Mouse (Mus musculus) frontal cortex, postnatal 25 days (tissue): ENCODE results near the gene Map3k4.
"Not testable (repeated sequence)": the region's sequence is repeated elsewhere in the genome, so short reads cannot be mapped to it uniquely, and the experiment has no call there.

Experiments used
- DNase-seq, 2 experiments: peaks; one replicate each; pipeline ENCODE4 v3.0.0; 2022; ENCODE audit warnings: low spot score in 2 of 2

The Map3k4 gene

DNA sequence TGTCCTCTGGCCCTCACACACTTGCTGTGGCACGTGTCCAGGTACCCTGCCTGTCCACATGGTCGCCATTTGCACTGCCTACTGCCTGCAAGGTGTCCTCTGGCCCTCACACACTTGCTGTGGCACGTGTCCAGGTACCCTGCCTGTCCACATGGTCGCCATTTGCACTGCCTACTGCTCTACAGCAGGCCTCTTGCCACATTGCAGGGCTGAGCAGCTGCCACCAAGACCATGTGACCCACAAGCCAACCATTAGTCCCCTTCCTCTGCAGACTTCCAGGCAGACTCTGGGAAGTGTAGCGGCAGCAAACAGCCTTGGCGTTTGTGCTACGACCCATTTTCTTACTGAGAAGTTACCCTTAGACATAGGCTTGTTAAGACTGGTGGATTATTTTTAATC is 94.0 kb downstream of the Map3k4 start:
- DNase-seq: not testable (repeated sequence)

DNA sequence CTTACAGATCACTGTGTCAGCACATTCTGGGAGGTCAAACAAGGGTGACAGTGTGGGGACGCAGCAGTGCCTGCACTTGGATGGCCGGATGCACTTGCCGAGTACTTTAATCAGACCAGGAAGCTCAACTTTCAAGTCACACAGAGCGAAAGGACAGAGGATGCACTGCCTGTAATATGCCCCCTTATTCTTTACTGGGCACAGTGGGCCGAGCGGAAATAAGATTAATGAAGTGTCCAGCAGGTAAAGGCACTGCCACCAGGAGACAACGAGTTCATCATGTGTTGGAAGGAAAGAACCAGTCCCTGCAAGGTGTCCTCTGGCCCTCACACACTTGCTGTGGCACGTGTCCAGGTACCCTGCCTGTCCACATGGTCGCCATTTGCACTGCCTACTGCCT is 94.5 kb downstream of the Map3k4 start:
- no peak for DNase-seq

GRCm38 (mm10) chr17:12223682-12224081 is 94.9 kb downstream of the Map3k4 start:
- no peak for DNase-seq

DNA sequence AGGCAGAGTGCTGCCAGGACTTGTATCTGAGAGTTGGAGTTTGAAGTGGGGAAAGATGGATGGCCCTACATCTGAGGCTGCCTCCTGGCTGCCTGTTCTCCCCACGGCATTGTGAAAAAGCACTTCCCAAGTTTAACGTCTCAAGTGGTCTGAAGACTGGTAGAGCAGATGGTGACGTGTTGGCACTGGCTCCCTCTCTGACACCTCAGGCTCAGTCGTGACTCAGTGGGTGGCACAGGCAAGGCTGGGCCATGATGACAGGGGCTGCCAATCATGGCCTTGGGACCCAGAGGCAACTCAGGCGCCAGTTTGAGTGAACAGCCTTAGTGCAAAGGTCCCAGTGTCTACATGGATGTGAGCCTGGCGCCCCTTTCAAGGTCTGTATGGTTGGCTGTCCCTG is 96.7 kb downstream of the Map3k4 start:
- DNase-seq: no peak

GRCm38 (mm10) chr17:12216224-12216623 is 102.4 kb downstream of the Map3k4 start:
- DNase-seq: no peak

DNA sequence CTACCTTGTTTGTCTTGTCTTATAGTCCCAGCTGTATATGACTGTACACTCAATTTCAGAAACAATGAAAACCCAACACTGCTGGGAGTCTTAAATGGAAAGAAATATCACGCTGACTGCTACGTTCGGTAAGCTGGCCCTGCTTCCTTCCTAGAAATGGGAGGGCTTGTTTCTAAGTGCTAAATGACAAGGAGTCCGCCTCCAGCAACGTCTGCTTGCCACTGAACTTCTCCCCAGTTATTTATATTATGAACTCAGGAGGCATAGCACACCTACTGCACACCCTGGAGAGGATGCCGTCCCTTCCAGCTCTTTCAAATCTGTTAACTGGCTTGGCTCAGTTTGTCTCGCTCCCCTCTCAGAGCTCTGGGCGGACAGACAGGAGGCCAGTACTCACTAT is 105.2 kb downstream of the Map3k4 start:
- no peak for DNase-seq

DNA sequence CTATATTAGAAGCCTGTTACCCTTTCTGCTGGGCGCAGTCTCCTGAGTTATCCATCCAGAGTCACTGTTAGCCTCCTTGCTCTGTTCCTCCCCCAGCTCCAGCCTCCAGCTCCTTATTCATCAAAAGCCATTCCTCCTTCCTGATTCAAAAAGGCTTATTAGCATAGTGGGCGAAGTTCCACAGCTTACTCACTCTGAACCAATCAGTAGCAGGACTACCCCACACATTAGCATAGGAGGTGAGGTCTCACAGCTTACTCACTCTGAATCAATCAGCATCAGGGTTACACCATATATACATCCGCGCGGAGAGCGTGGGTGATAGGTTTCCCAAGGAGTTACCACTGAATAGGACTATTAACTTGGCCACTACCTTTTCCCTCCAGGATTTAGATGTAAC is 106.3 kb downstream of the Map3k4 start:
- DNase-seq: peak in 1 of 2 experiments; percentile 41

DNA sequence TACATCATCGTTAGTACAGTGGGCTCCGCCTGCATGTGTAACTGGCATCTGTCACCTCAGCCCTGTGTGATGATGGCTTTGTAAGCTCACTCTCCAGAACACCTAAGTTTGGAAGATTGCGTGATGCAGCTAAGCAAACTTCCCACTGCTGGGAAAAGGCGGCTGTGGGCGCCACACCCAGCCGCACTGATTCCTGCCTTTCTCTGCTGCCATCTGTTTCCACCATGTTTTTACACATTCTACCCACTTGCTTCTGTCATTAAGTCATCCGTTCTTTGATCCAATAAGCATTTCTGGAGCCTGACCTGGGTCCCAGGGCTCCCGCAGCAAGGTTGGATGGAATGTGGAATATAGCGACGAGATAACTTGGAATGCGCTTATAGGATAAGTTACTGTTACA is 106.7 kb downstream of the Map3k4 start:
- DNase-seq: no peak

GRCm38 (mm10) chr17:12210544-12211132 is 108.0 kb downstream of the Map3k4 start:
- peak; percentile 87 to 92 for DNase-seq

GRCm38 (mm10) chr17:12209481-12209880 is 109.1 kb downstream of the Map3k4 start:
- no peak for DNase-seq

GRCm38 (mm10) chr17:12207022-12207548 is 111.5 kb downstream of the Map3k4 start:
- DNase-seq: no peak

GRCm38 (mm10) chr17:12206248-12206647 is 112.3 kb downstream of the Map3k4 start:
- DNase-seq: no peak

DNA sequence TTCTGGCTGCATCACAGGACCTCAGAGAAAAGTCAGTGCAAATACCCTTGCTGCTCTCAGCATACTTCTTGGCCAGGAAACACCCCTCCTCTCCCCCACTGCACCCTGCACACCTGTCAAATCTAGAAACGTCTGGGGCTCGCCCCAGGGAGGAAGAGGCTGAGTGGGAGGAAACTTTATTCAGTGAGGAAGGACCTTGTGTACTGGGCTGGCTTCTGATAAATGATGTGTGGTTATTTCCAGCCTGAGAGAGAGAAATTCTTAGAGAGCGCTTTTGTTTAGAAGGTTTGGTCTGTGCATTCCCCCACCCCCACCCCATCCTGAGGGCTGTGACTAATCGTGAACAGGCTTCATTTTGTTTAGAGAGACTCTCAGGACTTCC is 112.9 kb downstream of the Map3k4 start:
- DNase-seq: no peak

DNA sequence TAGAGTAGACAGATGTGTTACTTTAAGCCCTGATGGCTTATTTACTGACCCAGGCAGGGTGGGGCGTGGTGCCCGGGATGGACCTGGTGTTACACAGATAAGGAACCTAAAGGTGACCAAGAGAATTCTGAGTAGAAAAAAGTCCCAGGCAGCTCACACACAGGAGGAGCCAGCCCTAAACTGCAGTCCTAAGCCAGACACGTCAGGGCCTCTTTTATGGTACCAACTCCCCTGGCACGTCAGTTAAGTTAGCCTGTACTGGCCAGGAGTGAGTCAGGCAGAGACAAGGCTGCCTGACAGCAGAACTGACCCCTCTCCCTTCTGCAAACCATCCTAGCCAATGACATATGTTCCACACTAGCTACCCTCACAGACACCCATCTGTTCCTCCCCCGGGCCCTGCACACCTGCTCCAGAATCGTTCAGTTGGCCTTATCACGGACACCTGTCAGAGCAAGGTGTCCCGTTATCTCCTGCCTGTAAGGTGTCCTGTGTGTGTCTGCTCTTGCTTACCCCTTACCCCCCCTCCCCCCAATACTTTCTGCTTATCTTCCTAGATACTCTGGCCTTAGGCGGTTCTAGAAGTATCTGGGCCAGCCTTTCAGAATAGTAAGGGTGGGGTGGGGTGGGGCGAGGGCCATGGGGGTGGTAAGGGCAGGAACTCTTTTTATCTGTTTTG is 113.4 kb downstream of the Map3k4 start:
- DNase-seq: no peak

DNA sequence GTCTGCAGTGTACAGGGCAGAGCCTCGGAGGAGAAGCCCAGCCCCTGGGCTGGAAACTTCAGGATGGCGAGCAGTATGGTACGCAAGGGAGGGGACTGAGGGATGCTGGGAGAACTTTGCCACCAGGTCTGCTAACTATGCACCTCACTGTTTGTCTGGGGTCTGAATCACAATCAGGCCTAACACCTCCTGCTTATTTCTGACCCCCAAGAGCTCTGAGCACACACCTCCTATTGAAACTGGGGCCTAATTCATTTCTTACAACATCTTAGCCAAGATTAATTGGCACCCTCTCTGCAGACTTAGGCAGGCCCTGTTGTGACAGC is 113.9 kb downstream of the Map3k4 start:
- no peak for DNase-seq

- DNase-seq: no peak
These were observed 114.3 kb downstream of the Map3k4 start for GRCm38 (mm10) chr17:12204246-12204645.

GRCm38 (mm10) chr17:12203414-12203897 is 115.1 kb downstream of the Map3k4 start:
- no peak for DNase-seq

- DNase-seq: no peak
These were observed 117.5 kb downstream of the Map3k4 start for GRCm38 (mm10) chr17:12201086-12201485.

DNA sequence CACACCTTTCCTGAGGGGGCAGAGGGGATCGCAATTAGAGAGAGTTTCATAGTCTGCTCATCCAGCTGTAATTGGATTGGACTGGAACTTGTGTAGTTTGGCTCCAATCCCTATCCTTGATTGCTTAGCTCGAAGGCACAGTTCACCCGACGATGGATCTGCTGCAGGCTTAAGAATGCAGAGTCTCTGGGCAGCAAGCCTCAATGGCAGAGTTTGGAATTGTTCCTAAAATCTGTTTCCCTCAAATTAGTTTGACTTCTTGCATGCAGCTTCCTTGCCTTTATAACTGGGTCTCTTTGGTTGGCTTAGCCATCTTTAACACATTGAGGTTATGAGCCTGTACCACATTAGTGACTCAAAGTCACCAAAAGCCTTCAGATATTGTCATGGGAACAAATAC is 118.7 kb downstream of the Map3k4 start:
- no peak for DNase-seq

GRCm38 (mm10) chr17:12195604-12196003 is 123.0 kb downstream of the Map3k4 start:
- DNase-seq: no peak

- no peak for DNase-seq
These were observed 123.5 kb downstream of the Map3k4 start for GRCm38 (mm10) chr17:12195137-12195536.

DNA sequence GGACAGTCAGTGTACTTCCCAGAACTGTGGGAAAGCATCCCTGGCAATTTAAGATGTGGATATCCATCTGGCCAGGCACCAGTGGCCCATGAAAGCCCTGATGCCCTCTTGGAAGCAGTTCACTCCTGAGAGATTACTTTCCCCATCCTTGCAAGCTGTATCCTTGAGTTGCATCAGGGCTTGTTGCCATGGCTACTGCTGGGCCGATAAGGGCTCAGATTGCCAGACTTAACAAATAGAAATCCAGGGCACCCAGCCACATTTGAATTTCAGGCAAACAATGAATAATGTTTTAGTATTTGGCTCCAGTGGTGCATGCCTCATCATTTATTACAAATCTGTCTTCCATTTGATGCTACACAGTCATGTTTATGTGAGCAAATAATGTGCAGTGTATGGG is 130.8 kb downstream of the Map3k4 start:
- no peak for DNase-seq

- no peak for DNase-seq
These were observed 132.3 kb downstream of the Map3k4 start for GRCm38 (mm10) chr17:12186341-12186740.

DNA sequence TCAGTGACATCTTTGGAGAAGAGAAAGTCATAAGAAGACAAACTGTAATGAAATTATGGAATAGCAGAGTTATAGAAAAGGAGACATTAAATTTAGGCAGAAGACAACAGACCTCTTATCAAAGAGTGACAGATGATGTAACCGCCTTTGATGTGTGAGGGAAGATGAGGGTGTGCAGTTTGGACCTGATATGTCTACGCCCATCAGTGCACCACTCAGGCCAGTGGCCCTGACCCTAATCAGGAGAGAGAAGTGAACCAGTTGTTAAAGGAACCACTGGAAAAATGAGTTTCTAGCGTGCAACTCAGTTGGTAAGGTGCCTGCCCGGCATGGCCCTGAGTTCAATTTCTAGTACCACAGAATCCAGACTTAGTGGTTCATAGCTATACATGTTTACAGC is 132.7 kb downstream of the Map3k4 start:
- no peak for DNase-seq
